Mouse (Mus musculus) forebrain, embryonic 16.5 days (tissue): ENCODE results near the gene Myo18a. TPM values are rescaled to one million over a fixed set of nuclear protein-coding genes. Genes with fewer than 3 reads are reported as not detected.

Experiments
- ATAC-seq: fragments of 200-750 bp; cut with Nextera tagmentation; 2 replicates; pipeline ENCODE4 v1.8.0; 2017; ENCODE audit warnings: mild to moderate bottlenecking, moderate library complexity
- H3K27ac ChIP-seq: fragments of 300-500 bp; sonication (generic); 2 replicates; pipeline ENCODE4 v1.5.1; 2014; ENCODE audit warnings: low read length, control low read depth
- H3K27me3 ChIP-seq: fragments of 300-500 bp; sonication (generic); replicated peaks from 2 replicates; pipeline ENCODE4 v1.6.1; 2014; ENCODE audit warnings: low read length; ENCODE audit not compliant: control insufficient read depth, insufficient read depth
- H3K36me3 ChIP-seq: fragments of 300-500 bp; sonication (generic); 2 replicates; pipeline ENCODE4 v1.6.1; 2014; ENCODE audit not compliant: control insufficient read depth, insufficient read depth
- H3K4me1 ChIP-seq: fragments of 300-500 bp; sonication (generic); replicated peaks from 2 replicates; pipeline ENCODE4 v1.6.1; 2014; ENCODE audit warnings: low read length; ENCODE audit not compliant: control insufficient read depth, insufficient read depth
- H3K4me2 ChIP-seq: fragments of 300-500 bp; sonication (generic); 2 replicates; pipeline ENCODE4 v1.6.1; 2014; ENCODE audit warnings: mild to moderate bottlenecking, low read length, control low read depth
- H3K4me3 ChIP-seq: fragments of 300-500 bp; sonication (generic); replicated peaks from 2 replicates; pipeline ENCODE4 v1.5.1; 2014; ENCODE audit warnings: mild to moderate bottlenecking, low read length, control low read depth
- H3K9ac ChIP-seq: fragments of 300-500 bp; sonication (generic); replicated peaks from 2 replicates; pipeline ENCODE4 v1.6.1; 2014; ENCODE audit warnings: low read depth, low read length, control low read depth
- H3K9me3 ChIP-seq: fragments of 300-500 bp; sonication (generic); 2 replicates; pipeline ENCODE4 v1.6.1; 2016; ENCODE audit warnings: low read length; ENCODE audit not compliant: control insufficient read depth
- WGBS: fragments of 180-500 bp; shearing (Covaris S2); extraction: QIAGEN DNeasy Blood & Tissue Kit; methylation state at CpG from one replicate; pipeline ENCODE4 v1.1.7; 2014; 5-methylcytosine and 5-hydroxymethylcytosine counted together
- polyA plus RNA-seq: library from polyadenylated mRNA; unstranded; fragments of >200 nt; fragmentation: Nextera tagmentation; extraction: Ambion mirVana; gene quantifications from 2 replicates; pipeline ENCODE4 v1.2.1, GENCODE M21; 2015

Myo18a gene
- polyA plus RNA-seq, 1 experiment from 2014 or later, result 54.8 TPM

GRCm38 (mm10) chr11:77802341-77802865, 39.4 kb downstream of the Myo18a start:
- Histone ChIP-seq H3K36me3 (no peaks in the 10 kb centered on the region), H3K9ac (no peak overlapping the region), H3K4me3 (no peak overlapping the region), H3K27me3 (no peaks in the 10 kb centered on the region), H3K4me2 (no peak overlapping the region), H3K9me3 (no peaks in the 10 kb centered on the region), H3K27ac (no peak overlapping the region), H3K4me1 (peaks cover 22% of the 10 kb centered on the region)
- no peak for ATAC-seq
- WGBS, result 75% methylated on average over 9 of the region's 9 CpGs

- no peaks in the 10 kb centered on the region for H3K27me3 ChIP-seq
- no peak overlapping the region for H3K4me3 ChIP-seq
- no peak overlapping the region for H3K9ac ChIP-seq
- H3K27ac ChIP-seq, result peak overlapping the region; percentile 24; the same call in 1 of the 2 replicates
- ATAC-seq, result peak; percentile 67
- H3K4me2 ChIP-seq, result no peak overlapping the region
- no peaks in the 10 kb centered on the region for H3K9me3 ChIP-seq
- no peaks in the 10 kb centered on the region for H3K36me3 ChIP-seq
- peaks cover 33% of the 10 kb centered on the region for H3K4me1 ChIP-seq
- 2% methylated on average over 2 of the region's 2 CpGs for WGBS
Measured at GRCm38 (mm10) chr11:77806218-77806617, 43.2 kb downstream of the Myo18a start.

- Histone ChIP-seq H3K4me3 (no peak overlapping the region), H3K9me3 (no peaks in the 10 kb centered on the region), H3K27me3 (no peaks in the 10 kb centered on the region), H3K4me1 (peaks cover 31% of the 10 kb centered on the region), H3K9ac (no peak overlapping the region), H3K27ac (no peak overlapping the region), H3K4me2 (no peak overlapping the region), H3K36me3 (no peaks in the 10 kb centered on the region)
- 84% methylated on average over 6 of the region's 6 CpGs for WGBS
- no peak for ATAC-seq
Measured at GRCm38 (mm10) chr11:77806855-77807254, 43.8 kb downstream of the Myo18a start.

GRCm38 (mm10) chr11:77808051-77808465, 45.0 kb downstream of the Myo18a start:
- H3K27ac ChIP-seq, result no peak overlapping the region
- no peaks in the 10 kb centered on the region for H3K9me3 ChIP-seq
- H3K36me3 ChIP-seq, result no peaks in the 10 kb centered on the region
- no peaks in the 10 kb centered on the region for H3K27me3 ChIP-seq
- H3K4me1 ChIP-seq, result peaks cover 31% of the 10 kb centered on the region
- ATAC-seq, result no peak
- no peak overlapping the region for H3K4me3 ChIP-seq
- WGBS, result 10% methylated on average over 5 of the region's 5 CpGs
- H3K9ac ChIP-seq, result no peak overlapping the region
- H3K4me2 ChIP-seq, result no peak overlapping the region

- Histone ChIP-seq H3K4me1 (peaks cover 31% of the 10 kb centered on the region), H3K4me3 (no peak overlapping the region), H3K27me3 (no peaks in the 10 kb centered on the region), H3K9me3 (no peaks in the 10 kb centered on the region), H3K27ac (no peak overlapping the region), H3K36me3 (no peaks in the 10 kb centered on the region), H3K9ac (no peak overlapping the region), H3K4me2 (no peak overlapping the region)
- WGBS, result 78% methylated on average over 4 of the region's 4 CpGs
- ATAC-seq, result no peak
Measured at GRCm38 (mm10) chr11:77809215-77809614, 46.2 kb downstream of the Myo18a start.

- no peak overlapping the region for H3K9ac ChIP-seq
- peaks cover 31% of the 10 kb centered on the region for H3K4me1 ChIP-seq
- no peak overlapping the region for H3K4me2 ChIP-seq
- ATAC-seq, result no peak
- no peaks in the 10 kb centered on the region for H3K27me3 ChIP-seq
- no peaks in the 10 kb centered on the region for H3K9me3 ChIP-seq
- no peak overlapping the region for H3K27ac ChIP-seq
- WGBS, result 94% methylated on average over 6 of the region's 6 CpGs
- H3K4me3 ChIP-seq, result no peak overlapping the region
- H3K36me3 ChIP-seq, result no peaks in the 10 kb centered on the region
Measured at GRCm38 (mm10) chr11:77810018-77810417, 47.0 kb downstream of the Myo18a start.

- Histone ChIP-seq H3K27ac (no peak overlapping the region), H3K4me1 (peaks cover 9% of the 10 kb centered on the region), H3K4me3 (no peak overlapping the region), H3K9ac (no peak overlapping the region), H3K36me3 (no peaks in the 10 kb centered on the region), H3K9me3 (no peaks in the 10 kb centered on the region), H3K4me2 (no peak overlapping the region), H3K27me3 (no peaks in the 10 kb centered on the region)
- 68% methylated on average over 2 of the region's 2 CpGs for WGBS
- ATAC-seq, result no peak
Measured at GRCm38 (mm10) chr11:77813969-77814368, 50.9 kb downstream of the Myo18a start.

- Histone ChIP-seq H3K36me3 (peaks cover 3% of the 10 kb centered on the region; the same call in 1 of the 2 replicates), H3K27me3 (no peaks in the 10 kb centered on the region), H3K9me3 (no peaks in the 10 kb centered on the region), H3K27ac (no peak overlapping the region), H3K4me1 (peaks cover 3% of the 10 kb centered on the region; the same call in 1 of the 2 replicates), H3K4me2 (no peak overlapping the region), H3K9ac (no peak overlapping the region), H3K4me3 (no peak overlapping the region)
- no peak for ATAC-seq
- WGBS, result 27% methylated on average over 3 of the region's 3 CpGs
Measured at GRCm38 (mm10) chr11:77816003-77816402, 53.0 kb downstream of the Myo18a start.

GRCm38 (mm10) chr11:77821648-77822047, 58.6 kb downstream of the Myo18a start:
- Histone ChIP-seq H3K27me3 (no peaks in the 10 kb centered on the region), H3K4me1 (peaks cover 13% of the 10 kb centered on the region), H3K36me3 (peaks cover 3% of the 10 kb centered on the region; the same call in 1 of the 2 replicates), H3K4me3 (no peak overlapping the region), H3K27ac (no peak overlapping the region), H3K9ac (0 out of 2 replicates have a peak overlapping the region, but pooled peaks have one; percentile 3), H3K9me3 (no peaks in the 10 kb centered on the region), H3K4me2 (no peak overlapping the region)
- no peak for ATAC-seq
- WGBS, result 10% methylated on average over 8 of the region's 8 CpGs

- no peak for ATAC-seq
- no peaks in the 10 kb centered on the region for H3K27me3 ChIP-seq
- H3K4me2 ChIP-seq, result no peak overlapping the region
- H3K4me3 ChIP-seq, result no peak overlapping the region
- 14% methylated on average over 7 of the region's 7 CpGs for WGBS
- no peak overlapping the region for H3K27ac ChIP-seq
- peaks cover 5% of the 10 kb centered on the region; the same call in 1 of the 2 replicates for H3K36me3 ChIP-seq
- H3K9ac ChIP-seq, result no peak overlapping the region
- H3K4me1 ChIP-seq, result peaks cover 21% of the 10 kb centered on the region
- no peaks in the 10 kb centered on the region for H3K9me3 ChIP-seq
Measured at GRCm38 (mm10) chr11:77822781-77823180, 59.7 kb downstream of the Myo18a start.
